Mouse (Mus musculus) layer of hippocampus, adult 9-11 months (tissue): ENCODE results near the gene Nfatc2.

Experiments
- DNase-seq: peaks from one replicate; pipeline ENCODE4 v3.0.0; 2022

Nfatc2 gene

GRCm38 (mm10) chr2:168601491-168602386, at the start of gene Nfatc2:
Gene Nfatc2 (minus strand): TSS chr2:168601657.
- peak; percentile 63 for DNase-seq

GRCm38 (mm10) chr2:168648171-168648570, 46.7 kb upstream of the Nfatc2 start:
- no peak for DNase-seq

GRCm38 (mm10) chr2:168644855-168645254, 43.4 kb upstream of the Nfatc2 start:
- no peak for DNase-seq

GRCm38 (mm10) chr2:168643524-168644177, 42.2 kb upstream of the Nfatc2 start:
- DNase-seq = peak; percentile 17

- DNase-seq = no peak
Measured at GRCm38 (mm10) chr2:168642187-168642586, 40.7 kb upstream of the Nfatc2 start.

GRCm38 (mm10) chr2:168640460-168640859, 39.0 kb upstream of the Nfatc2 start:
- DNase-seq = no peak

- no peak for DNase-seq
Measured at GRCm38 (mm10) chr2:168634881-168635280, 33.4 kb upstream of the Nfatc2 start.

- DNase-seq = no peak
Measured at GRCm38 (mm10) chr2:168633301-168633816, 31.9 kb upstream of the Nfatc2 start.

- no peak for DNase-seq
Measured at GRCm38 (mm10) chr2:168632543-168632942, 31.1 kb upstream of the Nfatc2 start.

- DNase-seq = peak; percentile 47
Measured at GRCm38 (mm10) chr2:168628787-168629186, 27.3 kb upstream of the Nfatc2 start.

- no peak for DNase-seq
Measured at GRCm38 (mm10) chr2:168627829-168628770, 26.6 kb upstream of the Nfatc2 start.

GRCm38 (mm10) chr2:168626385-168626784, 24.9 kb upstream of the Nfatc2 start:
- DNase-seq = no peak

GRCm38 (mm10) chr2:168625091-168625490, 23.6 kb upstream of the Nfatc2 start:
- DNase-seq = no peak

GRCm38 (mm10) chr2:168621111-168621802, 19.8 kb upstream of the Nfatc2 start:
- no peak for DNase-seq

- DNase-seq = no peak
Measured at GRCm38 (mm10) chr2:168618205-168618717, 16.8 kb upstream of the Nfatc2 start.

GRCm38 (mm10) chr2:168615160-168615559, 13.7 kb upstream of the Nfatc2 start:
- no peak for DNase-seq

GRCm38 (mm10) chr2:168614170-168614872, 12.9 kb upstream of the Nfatc2 start:
- no peak for DNase-seq

GRCm38 (mm10) chr2:168613092-168613880, 11.8 kb upstream of the Nfatc2 start:
- DNase-seq = no peak

- no peak for DNase-seq
Measured at GRCm38 (mm10) chr2:168610941-168611340, 9.5 kb upstream of the Nfatc2 start.

- DNase-seq = peak; percentile 35
Measured at GRCm38 (mm10) chr2:168609653-168610248, 8.3 kb upstream of the Nfatc2 start.
